Mouse (Mus musculus) brain, embryonic 18.5 days (tissue): ENCODE results near the gene 2610528A11Rik.

ENCODE experiments used
- DNase-seq: peaks from one replicate; pipeline ENCODE4 v3.0.0-alpha.2; 2012; ENCODE audit warnings: low read depth, low spot score

2610528A11Rik gene

DNA sequence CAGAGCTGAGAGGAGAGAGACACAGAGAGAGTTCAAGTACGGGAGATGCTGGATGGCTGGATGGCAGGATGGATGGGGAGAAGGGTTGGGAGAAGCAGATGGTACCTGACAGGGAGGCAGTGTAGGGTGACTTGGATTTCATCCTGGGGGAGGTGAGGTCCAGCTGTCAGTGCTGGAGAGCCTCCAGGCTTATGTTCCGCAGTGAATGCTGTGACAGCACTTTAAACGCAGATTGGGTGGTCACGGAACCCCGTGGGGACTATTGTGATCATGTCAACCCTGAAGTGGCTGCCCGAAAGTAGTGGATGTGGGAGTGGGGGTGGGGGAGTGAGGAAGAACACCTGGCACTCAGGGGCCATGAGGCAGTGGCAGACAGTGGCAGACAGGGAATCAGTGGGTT is 19.4 kb downstream of the 2610528A11Rik start:
- no peak for DNase-seq

DNA sequence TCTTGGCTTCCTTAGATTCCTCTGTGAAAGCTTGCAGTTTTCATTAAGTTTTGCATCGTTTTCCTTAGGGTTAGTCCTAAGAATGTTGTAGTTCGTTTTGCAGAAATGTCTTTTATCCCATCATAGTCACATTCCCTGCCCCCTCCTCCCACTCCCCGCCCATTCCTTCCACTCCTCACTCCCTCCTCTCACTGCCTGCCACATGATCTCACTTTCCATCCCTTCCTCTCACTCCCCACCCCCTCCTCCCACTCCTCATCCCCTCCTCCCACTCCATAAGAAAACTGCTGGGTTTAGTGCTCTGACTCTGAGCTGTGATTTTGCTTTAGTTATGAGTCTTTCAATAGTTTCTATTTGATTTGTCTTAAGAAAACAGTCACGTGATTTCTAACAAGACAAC is 30.1 kb downstream of the 2610528A11Rik start:
- DNase-seq, result no peak

DNA sequence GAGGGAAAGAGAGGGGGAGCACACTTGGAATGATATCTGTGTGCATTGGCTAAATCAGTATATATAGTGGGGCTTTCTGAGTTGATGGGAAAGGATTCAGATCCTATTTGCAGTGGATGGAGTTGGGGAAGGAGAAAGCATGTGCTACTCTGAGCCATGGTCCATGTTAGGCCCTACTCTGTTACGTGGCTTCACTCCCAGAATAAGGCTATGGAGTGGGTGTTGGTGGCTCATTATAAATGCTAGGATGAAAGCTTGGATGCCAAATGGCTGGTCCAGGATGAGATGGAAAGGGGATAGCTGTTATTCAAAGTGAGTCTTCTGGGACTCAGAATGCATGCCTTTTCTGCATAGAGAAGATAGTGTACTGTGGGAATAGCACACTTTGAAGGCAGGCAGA is 33.1 kb downstream of the 2610528A11Rik start:
- DNase-seq, result no peak

DNA sequence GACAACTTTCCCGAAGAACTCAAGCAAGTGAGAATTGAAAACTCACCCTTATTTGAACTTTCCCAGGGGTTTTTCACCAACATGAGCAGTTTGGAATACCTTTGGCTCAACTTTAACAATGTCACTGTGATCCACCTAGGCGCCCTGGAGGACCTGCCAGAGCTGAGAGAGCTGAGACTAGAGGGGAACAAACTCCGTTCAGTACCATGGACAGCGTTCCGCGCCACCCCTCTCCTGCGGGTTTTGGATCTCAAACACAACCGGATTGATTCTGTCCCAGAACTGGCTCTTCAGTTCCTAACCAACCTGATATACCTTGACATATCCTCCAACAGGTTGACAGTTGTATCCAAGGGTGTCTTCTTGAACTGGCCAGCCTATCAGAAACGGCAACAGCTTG is 45.3 kb downstream of the 2610528A11Rik start:
- no peak for DNase-seq

DNA sequence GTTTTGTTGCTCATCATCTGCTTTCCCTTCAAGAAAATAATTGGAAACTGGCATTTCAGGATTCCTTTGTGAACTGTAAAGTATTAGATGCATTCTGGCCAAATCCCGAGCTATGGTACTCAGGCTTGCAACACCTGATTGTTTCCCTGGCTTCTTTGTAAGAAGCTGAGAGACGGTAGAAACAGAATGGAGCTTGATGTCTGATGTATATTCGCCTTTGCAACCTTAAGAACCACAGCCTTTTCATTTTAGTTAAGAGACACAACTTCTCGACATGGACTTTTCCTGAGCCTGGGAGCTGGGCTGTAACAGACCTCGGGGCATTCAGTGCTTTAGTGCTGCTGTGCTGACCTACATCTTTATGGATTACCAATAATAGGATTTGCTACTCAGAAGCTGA is 46.2 kb downstream of the 2610528A11Rik start, which contains the start of gene Lrit2:
Lrit2 (plus strand) TSS at position 301 of the 400 bp plus-strand sequence.
- DNase-seq, result no peak

DNA sequence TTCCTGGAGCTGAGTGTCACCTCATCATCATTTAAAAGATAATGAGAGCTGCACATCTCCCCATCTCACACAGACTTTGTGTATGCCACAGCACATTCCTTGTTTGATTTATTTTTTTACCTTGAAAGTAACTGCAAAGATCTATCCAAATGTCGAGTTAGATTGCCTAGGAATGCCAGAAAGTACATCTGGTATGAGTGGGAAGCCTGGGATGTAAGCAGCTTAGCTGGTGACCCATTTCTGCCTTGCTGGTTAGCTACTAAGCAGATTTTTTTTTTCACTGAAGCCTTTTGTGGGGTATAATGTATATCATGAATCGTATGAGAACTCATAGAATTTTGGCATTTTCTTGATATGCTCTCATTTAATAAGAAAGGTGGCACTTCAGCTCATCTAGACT is 47.2 kb downstream of the 2610528A11Rik start:
- no peak for DNase-seq

DNA sequence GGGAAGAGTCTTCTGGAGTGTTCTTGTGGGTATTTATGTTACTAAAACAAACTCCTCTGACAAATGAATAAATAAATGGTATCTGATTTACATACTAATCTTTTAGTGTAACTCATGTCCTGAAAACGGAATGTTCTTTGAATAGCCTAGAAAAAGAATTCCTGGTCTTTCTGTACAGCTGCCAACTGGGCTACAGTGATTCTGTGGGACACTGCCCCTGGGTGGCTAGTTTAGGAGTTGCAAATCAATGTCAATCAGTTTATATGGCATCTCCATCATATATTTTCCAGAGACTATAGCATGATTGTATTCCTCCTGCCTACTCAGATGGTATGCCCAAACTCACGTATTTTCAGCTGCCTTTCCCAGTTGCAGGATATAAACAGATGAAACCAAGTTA is 49.0 kb downstream of the 2610528A11Rik start:
- DNase-seq, result no peak
